Mouse (Mus musculus) hindbrain, embryonic 14.5 days (tissue): ENCODE measurements around the gene Crnn. TPM values are rescaled to one million over a fixed set of nuclear protein-coding genes. Genes with fewer than 3 reads are reported as not detected.
A peak's percentile ranks its signal among the peaks of the same experiment; 100 is the strongest.

ENCODE experiments used
- ATAC-seq: fragments of 200-750 bp; cut with Nextera tagmentation; 2 replicates; pipeline ENCODE4 v1.8.0; 2017; ENCODE audit warnings: moderate number of reproducible peaks, mild to moderate bottlenecking, moderate TSS enrichment, moderate library complexity; ENCODE audit not compliant: low FRiP score
- DNase-seq: peaks from one replicate; pipeline ENCODE4 v3.0.0-alpha.2; 2015; ENCODE audit warnings: low spot score
- H3K27ac ChIP-seq: fragments of 300-500 bp; sonication (generic); 2 replicates; pipeline ENCODE4 v1.5.1; 2014; ENCODE audit warnings: mild to moderate bottlenecking, moderate library complexity
- H3K27me3 ChIP-seq: fragments of 300-500 bp; sonication (generic); 2 replicates; pipeline ENCODE4 v1.6.1; 2014; ENCODE audit warnings: mild to moderate bottlenecking, low read length, mixed read lengths; ENCODE audit not compliant: control insufficient read depth, insufficient read depth
- H3K36me3 ChIP-seq: fragments of 300-500 bp; sonication (generic); replicated peaks from 2 replicates; pipeline ENCODE4 v1.6.1; 2014; ENCODE audit not compliant: control insufficient read depth, insufficient read depth
- H3K4me1 ChIP-seq: fragments of 300-500 bp; sonication (generic); replicated peaks from 2 replicates; pipeline ENCODE4 v1.6.1; 2014; ENCODE audit warnings: antibody characterized with exemption, low read length, mixed read lengths; ENCODE audit not compliant: control insufficient read depth, insufficient read depth
- H3K4me2 ChIP-seq: fragments of 300-500 bp; sonication (generic); replicated peaks from 2 replicates; pipeline ENCODE4 v1.6.1; 2014; ENCODE audit warnings: mild to moderate bottlenecking, moderate library complexity
- H3K4me3 ChIP-seq: fragments of 300-500 bp; sonication (generic); replicated peaks from 2 replicates; pipeline ENCODE4 v1.5.1; 2014; ENCODE audit warnings: mild to moderate bottlenecking, low read length
- H3K9ac ChIP-seq: fragments of 300-500 bp; sonication (generic); 2 replicates; pipeline ENCODE4 v1.6.1; 2014
- H3K9me3 ChIP-seq: fragments of 300-500 bp; sonication (generic); 2 replicates; pipeline ENCODE4 v1.6.1; 2016; ENCODE audit warnings: low read length; ENCODE audit not compliant: control insufficient read depth
- WGBS: fragments of 180-500 bp; shearing (Covaris S2); extraction: QIAGEN DNeasy Blood & Tissue Kit; methylation state at CpG from one replicate; pipeline ENCODE4 v1.1.7; 2014; 5-methylcytosine and 5-hydroxymethylcytosine counted together
- polyA plus RNA-seq: library from polyadenylated mRNA; unstranded; fragments of >200 nt; fragmentation: Nextera tagmentation; extraction: Ambion mirVana; gene quantifications from 2 replicates; pipeline ENCODE4 v1.2.1, GENCODE M21; 2014

The Crnn gene
- not detected in 2 replicates for polyA plus RNA-seq

DNA sequence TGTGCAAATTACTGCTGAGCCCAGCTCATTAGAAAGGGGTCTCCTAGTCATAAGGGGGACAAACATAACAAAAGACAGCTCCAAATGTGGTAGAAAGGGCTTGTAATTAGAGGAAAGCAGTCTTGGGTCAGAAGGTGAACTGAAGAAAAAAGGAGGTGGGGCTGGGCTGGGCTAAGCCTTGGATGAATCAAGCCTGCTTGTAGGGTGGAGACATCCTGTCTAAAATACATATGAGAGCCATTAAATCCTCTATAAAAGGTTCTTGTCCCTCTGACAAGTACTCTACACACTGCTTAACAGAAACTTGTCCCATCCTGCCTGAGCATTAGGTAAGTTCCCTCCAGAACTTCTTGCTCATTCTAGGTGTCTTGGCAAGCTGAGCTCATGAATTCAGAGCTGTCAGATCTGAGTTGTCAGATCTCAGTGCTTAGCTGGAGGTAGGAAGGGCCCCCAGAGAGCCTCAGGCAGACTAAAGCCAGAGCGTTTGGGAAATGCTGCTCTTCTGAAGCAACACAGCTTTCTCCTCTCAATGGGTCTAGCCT is at the start of gene Crnn:
TSS of gene Crnn (plus strand) at position 278 of the 542 bp plus-strand sequence.
- H3K4me1 ChIP-seq: no peaks in the 10 kb centered on the region
- no peak within 1 kb of the TSS for H3K27ac ChIP-seq
- no peak within 1 kb of the TSS for H3K4me3 ChIP-seq
- no peak for DNase-seq
- no peaks in the 10 kb centered on the region for H3K27me3 ChIP-seq
- no peak for ATAC-seq
- no peaks in the 10 kb centered on the region for H3K36me3 ChIP-seq
- 64% methylated on average over 1 of the region's 1 CpGs for WGBS
- H3K9me3 ChIP-seq: no peaks in the 10 kb centered on the region
- no peak within 1 kb of the TSS for H3K9ac ChIP-seq
- no peak within 1 kb of the TSS for H3K4me2 ChIP-seq

DNA sequence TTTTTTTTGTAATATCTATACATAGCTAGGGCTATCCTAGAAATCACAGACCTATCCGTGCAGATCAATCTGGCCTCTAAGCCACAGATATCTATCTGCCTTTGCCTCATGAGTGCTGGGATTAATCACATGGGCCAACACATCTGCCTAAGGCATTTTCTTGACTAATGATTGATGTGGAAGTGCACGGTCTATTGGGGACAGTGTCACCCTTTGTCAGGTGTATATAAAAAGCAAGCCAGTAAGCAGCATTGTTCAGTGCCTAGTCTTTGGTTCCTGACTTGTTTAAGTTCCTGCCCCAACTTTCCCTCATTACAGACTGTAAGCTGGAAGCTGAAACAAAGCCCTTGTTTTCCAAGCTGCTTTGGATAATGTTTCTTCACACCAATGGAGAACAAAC is 48.1 kb upstream of the Crnn start:
- Histone ChIP-seq H3K27ac (no peak overlapping the region), H3K27me3 (no peaks in the 10 kb centered on the region), H3K4me1 (no peaks in the 10 kb centered on the region), H3K4me2 (no peak overlapping the region), H3K4me3 (no peak overlapping the region), H3K9me3 (no peaks in the 10 kb centered on the region), H3K36me3 (no peaks in the 10 kb centered on the region), H3K9ac (no peak overlapping the region)
- no peak for ATAC-seq
- WGBS: 68% methylated on average over 2 of the region's 2 CpGs
- DNase-seq: no peak

DNA sequence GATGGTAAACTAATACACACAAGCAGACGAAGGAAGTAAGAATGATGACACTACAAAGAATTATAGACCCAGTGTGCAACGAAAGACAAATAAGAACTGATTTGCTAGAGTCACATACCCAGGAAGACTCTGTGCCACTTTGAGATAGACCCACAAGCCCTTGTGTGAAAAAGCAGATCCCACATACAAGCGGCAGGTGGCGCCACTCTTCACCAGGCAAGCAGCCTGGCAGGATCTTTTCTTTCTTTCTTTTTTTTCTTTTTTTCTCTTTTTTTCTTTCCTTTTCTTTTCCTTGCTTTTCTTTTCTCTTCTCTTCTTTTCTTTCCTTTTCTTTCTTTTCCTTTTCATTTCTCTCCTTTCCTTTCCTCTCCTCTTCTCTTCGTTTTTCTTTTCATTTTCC is 32.9 kb upstream of the Crnn start:
- H3K4me3 ChIP-seq: no peak overlapping the region
- no peaks in the 10 kb centered on the region for H3K27me3 ChIP-seq
- no peaks in the 10 kb centered on the region for H3K9me3 ChIP-seq
- H3K27ac ChIP-seq: no peak overlapping the region
- DNase-seq: no peak
- H3K4me2 ChIP-seq: no peak overlapping the region
- no peak for ATAC-seq
- no peaks in the 10 kb centered on the region for H3K4me1 ChIP-seq
- no peak overlapping the region for H3K9ac ChIP-seq
- no peaks in the 10 kb centered on the region for H3K36me3 ChIP-seq
- 50% methylated on average over 5 of the region's 5 CpGs for WGBS

DNA sequence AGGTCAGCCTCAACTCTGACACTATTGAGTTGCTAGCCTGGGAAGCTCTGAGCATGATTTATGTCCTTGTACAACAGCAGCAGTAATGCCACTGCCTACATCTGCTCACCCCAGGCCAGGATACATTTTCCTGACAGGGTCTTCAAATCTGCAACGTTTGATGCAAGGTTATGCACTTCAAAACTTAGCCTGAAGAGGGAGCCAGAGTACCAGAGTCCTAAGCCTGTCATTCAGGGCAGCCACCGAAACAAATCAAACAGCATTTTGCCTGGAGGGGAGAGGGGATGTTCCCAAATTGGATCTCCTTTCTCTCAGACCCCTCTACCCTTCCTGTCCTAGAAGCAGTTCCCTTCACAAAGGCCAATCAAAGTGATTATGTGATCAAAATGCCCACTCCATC is 30.1 kb upstream of the Crnn start:
- Histone ChIP-seq H3K27ac (no peak overlapping the region), H3K4me1 (no peaks in the 10 kb centered on the region), H3K27me3 (no peaks in the 10 kb centered on the region), H3K36me3 (no peaks in the 10 kb centered on the region), H3K4me3 (no peak overlapping the region), H3K4me2 (no peak overlapping the region), H3K9ac (no peak overlapping the region), H3K9me3 (no peaks in the 10 kb centered on the region)
- WGBS: 5% methylated on average over 2 of the region's 2 CpGs
- DNase-seq (peak; percentile 71), ATAC-seq (peak; percentile 40; the same call in 1 of the 2 replicates)

DNA sequence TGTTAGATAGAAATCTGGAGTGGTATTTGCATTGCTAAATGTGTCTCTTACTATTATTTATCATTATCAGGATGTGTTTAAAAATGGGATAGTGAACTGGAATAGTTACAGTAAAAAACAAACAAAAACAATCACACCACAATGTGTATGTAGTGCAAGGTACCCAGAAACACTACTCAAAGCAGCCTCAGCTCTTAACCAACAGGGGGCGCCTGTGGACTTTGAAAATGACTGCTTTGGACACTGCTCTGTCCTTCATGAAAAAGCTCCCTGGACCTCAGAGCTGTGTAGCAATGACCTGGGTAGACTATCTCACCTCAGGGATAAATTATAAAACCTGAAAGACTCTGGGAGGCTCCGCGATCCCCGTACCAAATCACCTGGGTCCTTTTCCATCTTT is 25.5 kb upstream of the Crnn start:
- no peaks in the 10 kb centered on the region for H3K36me3 ChIP-seq
- H3K27ac ChIP-seq: no peak overlapping the region
- DNase-seq: no peak
- no peaks in the 10 kb centered on the region for H3K4me1 ChIP-seq
- no peak overlapping the region for H3K4me3 ChIP-seq
- no peak overlapping the region for H3K9ac ChIP-seq
- no peak for ATAC-seq
- no peak overlapping the region for H3K4me2 ChIP-seq
- H3K9me3 ChIP-seq: no peaks in the 10 kb centered on the region
- no peaks in the 10 kb centered on the region for H3K27me3 ChIP-seq
- 44% methylated on average over 4 of the region's 4 CpGs for WGBS

DNA sequence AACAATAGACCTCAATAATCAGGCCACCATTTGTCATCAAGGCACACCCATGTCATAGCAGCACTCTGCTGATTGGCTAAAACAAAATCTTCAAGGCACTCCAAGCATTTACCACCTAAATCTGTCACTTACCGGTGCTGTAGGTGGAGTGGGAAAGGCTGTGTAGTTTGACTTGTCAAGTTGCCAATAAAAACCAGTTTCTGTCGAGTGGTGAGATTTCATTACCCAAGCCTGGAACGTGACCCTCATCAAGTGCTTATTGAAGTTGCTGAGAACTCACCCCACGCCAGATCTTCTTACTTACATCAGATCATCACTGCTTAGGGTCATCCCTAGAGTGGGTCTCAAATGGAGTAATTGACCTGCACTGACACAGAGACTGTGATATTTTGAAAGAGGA is 16.5 kb upstream of the Crnn start:
- no peak for DNase-seq
- WGBS: 68% methylated on average over 4 of the region's 4 CpGs
- no peak overlapping the region for H3K4me2 ChIP-seq
- no peaks in the 10 kb centered on the region for H3K4me1 ChIP-seq
- H3K9ac ChIP-seq: no peak overlapping the region
- H3K4me3 ChIP-seq: no peak overlapping the region
- H3K27ac ChIP-seq: no peak overlapping the region
- no peaks in the 10 kb centered on the region for H3K27me3 ChIP-seq
- ATAC-seq: no peak
- no peaks in the 10 kb centered on the region for H3K36me3 ChIP-seq
- no peaks in the 10 kb centered on the region for H3K9me3 ChIP-seq

DNA sequence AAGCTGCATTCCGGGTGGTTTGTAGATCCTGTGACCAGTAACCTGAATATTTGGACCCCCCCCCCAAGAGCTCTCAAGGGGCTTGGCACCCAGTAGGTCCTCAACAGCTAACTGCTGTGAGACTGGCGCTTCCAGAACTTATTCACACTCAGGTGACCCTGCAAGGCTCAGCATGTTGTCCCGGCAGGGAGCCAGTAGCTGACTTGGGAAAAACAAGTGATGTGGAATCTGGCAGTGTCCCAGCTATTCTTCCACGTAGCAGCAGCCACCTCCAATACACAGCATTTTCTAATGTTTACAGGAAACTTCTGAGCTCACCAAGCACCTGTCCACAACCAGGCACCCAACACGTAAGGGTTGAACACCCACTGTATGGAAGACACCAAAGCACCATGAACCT is 15.5 kb upstream of the Crnn start:
- no peaks in the 10 kb centered on the region for H3K9me3 ChIP-seq
- WGBS: 51% methylated on average over 5 of the region's 5 CpGs

DNA sequence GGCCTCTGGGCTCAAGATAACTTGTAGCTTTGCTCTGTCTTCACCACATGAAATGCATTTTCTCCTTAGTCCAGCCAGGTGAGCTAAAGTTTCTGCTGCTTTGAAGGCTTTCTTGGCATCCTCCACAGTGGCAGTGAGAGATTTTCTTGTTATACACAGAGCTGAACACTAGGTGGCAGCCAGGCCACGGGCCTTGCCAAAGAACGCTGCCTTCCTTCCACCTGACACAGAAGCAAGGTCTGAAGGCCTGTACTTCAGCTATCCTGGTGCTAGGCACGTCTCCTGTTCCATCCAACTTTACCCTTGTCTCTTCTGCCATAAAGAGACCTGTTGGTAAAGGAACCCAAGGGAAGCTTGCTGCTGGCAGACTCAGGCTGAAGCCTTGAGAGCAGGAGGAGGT is 14.1 kb upstream of the Crnn start:
- ATAC-seq: peak; percentile 85
- no peaks in the 10 kb centered on the region for H3K36me3 ChIP-seq
- no peak overlapping the region for H3K27ac ChIP-seq
- no peak overlapping the region for H3K4me2 ChIP-seq
- H3K27me3 ChIP-seq: no peaks in the 10 kb centered on the region
- WGBS: 13% methylated on average over 3 of the region's 3 CpGs
- H3K4me1 ChIP-seq: no peaks in the 10 kb centered on the region
- H3K9me3 ChIP-seq: no peaks in the 10 kb centered on the region
- no peak overlapping the region for H3K9ac ChIP-seq
- no peak overlapping the region for H3K4me3 ChIP-seq
- peak; percentile 80 for DNase-seq

More for the DNA sequence above, 15.5 kb upstream of the Crnn start:
- no peak for ATAC-seq
- H3K9ac ChIP-seq: no peak overlapping the region
- H3K4me2 ChIP-seq: no peak overlapping the region
- H3K27me3 ChIP-seq: no peaks in the 10 kb centered on the region
- no peak overlapping the region for H3K4me3 ChIP-seq
- H3K4me1 ChIP-seq: no peaks in the 10 kb centered on the region
- no peak for DNase-seq
- H3K36me3 ChIP-seq: no peaks in the 10 kb centered on the region
- no peak overlapping the region for H3K27ac ChIP-seq

DNA sequence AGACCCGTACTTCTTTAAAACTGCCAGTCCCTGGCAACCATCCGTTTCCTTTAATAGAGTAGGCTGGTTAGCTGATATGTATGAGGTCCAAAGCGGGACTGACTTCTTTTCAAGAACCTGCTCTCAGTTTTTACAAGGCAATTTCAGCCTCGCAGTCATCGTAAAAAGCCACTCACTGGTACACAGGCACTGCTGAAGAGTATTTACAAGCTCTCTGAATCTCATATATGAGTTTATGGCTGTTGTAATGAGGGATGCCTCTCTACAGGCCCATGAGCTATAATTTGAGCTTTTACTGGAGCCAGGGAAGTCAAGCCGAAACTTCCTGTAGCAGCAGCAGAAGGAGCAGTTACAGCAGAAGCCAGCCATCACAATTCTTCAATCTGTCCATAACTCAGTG is 17.9 kb downstream of the Crnn start:
- DNase-seq (no peak), ATAC-seq (no peak)
- no peaks in the 10 kb centered on the region for H3K9me3 ChIP-seq
- no peaks in the 10 kb centered on the region for H3K36me3 ChIP-seq
- no peaks in the 10 kb centered on the region for H3K4me1 ChIP-seq
- H3K4me3 ChIP-seq: no peak overlapping the region
- no peak overlapping the region for H3K4me2 ChIP-seq
- no peaks in the 10 kb centered on the region for H3K27me3 ChIP-seq
- WGBS: 86% methylated on average over 6 of the region's 6 CpGs
- no peak overlapping the region for H3K27ac ChIP-seq
- no peak overlapping the region for H3K9ac ChIP-seq

DNA sequence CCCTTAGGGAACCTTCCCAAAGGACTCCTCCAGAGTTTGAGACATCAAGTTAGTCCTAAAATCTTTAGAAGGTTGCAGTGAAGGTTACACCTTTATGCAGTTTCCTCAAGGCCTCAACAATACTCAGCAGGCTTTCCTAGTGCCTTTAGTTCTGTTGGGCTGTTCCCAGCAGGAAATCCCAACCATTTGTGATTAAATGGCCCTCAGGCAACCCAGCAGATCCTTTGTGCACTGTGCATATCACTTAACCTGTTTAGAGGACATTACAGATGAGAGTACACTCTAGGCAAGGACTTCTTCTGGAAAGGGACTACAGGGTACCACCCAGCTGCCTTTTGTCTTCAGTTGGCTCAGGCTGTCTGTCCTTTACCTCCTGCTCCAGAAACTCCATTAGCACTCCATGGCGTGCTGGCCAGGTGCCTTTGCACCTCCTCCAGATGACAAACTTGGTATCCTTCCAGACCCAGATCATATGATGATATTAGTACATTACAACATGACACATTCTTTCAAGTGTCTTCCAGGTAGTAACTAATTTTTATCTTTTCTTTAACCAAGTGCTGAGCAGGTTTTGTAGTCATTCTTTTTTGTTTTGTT is 18.5 kb downstream of the Crnn start:
- no peak overlapping the region for H3K4me3 ChIP-seq
- ATAC-seq (no peak), DNase-seq (no peak)
- H3K27ac ChIP-seq: no peak overlapping the region
- H3K27me3 ChIP-seq: no peaks in the 10 kb centered on the region
- no peak overlapping the region for H3K9ac ChIP-seq
- H3K36me3 ChIP-seq: no peaks in the 10 kb centered on the region
- H3K9me3 ChIP-seq: no peaks in the 10 kb centered on the region
- 69% methylated on average over 1 of the region's 1 CpGs for WGBS
- no peak overlapping the region for H3K4me2 ChIP-seq
- H3K4me1 ChIP-seq: no peaks in the 10 kb centered on the region
